Mouse (Mus musculus) central nervous system, embryonic 14 days (tissue): Measurements from ENCODE around the gene Sdc1. TPM values are rescaled to one million over a fixed set of nuclear protein-coding genes. Genes with fewer than 3 reads are reported as not detected.

Source experiments
- polyA plus RNA-seq: library from polyadenylated mRNA; depleted of rRNA; stranded (reverse); fragments of >200 nt; gene quantifications from 2 replicates; pipeline ENCODE4 v1.2.3, GENCODE M21; 2012; rRNA removed

The Sdc1 gene
- 35.0 and 53.2 TPM in 2 replicates for polyA plus RNA-seq

GRCm38 (mm10) chr12:8770946-8771843 lies at the start of gene Sdc1:
Sdc1 (plus strand) TSS chr12:8771323.

Other genes with a start within 250 kb of the Sdc1 start
- gene Slc7a15, start 172.3 kb upstream of the Sdc1 start, polyA plus RNA-seq, result not detected in 2 replicates
- 74.6 and 83.8 TPM in 2 replicates for gene Pum2, start 97.2 kb upstream of the Sdc1 start, polyA plus RNA-seq
- gene Laptm4a, start 150.3 kb downstream of the Sdc1 start, polyA plus RNA-seq, result 307 and 323 TPM in 2 replicates
- gene Matn3, start 176.6 kb downstream of the Sdc1 start, polyA plus RNA-seq, result 0.43 and 16.1 TPM in 2 replicates
- 16.1 and 17.1 TPM in 2 replicates for gene Wdr35, start 202.6 kb downstream of the Sdc1 start, polyA plus RNA-seq